Mouse (Mus musculus): ENCODE data around the gene Gm5741.

DNA sequence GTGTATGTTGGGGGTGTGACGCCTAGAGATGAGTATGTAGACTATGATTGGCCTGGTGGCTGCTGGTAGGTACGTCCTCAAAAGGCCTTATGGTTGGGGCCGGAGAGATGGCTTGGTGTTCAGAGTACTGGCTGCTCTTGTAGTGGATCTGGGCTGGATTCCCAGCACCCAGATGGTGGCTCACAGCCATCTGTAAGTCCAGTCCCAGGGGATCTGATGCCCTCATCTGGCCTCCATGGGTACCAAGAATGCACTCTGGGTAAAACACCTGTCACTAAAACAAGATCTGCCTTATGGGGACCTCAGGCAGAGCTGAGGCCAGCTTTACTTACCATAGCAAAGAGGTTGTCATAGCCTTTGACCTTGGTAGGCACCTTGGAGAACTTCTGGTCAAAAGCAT lies 43.9 kb downstream of the Gm5741 start:
- no peak for TF ChIP-seq CTCF (IDR thresholded peaks at IDR 0.05; ENCODE audit: low read depth)
- no peak for TF ChIP-seq EP300 (optimal IDR thresholded peaks at IDR 0.05)
